Comparison of ENCODE assay signal across 37 mouse cellular contexts in the genomic region with DNA sequence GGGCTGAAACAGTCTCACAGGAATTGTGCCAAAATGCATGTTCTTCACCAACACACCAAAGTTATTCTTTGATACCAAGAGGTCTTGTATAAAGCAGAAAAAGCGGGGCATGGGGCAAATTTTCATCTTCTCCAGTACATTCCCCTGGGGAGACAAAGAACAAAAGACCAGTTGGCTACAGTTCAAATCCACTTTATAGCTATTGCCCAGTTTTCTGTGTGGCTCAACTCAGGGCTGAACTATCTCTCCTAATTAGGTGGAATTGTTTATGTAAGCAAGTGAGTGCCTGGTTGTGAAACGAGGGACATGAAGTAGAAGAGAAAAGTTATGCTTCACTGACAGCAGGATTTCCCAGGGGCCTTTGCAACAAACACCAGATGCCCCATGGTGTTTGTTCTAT. TPM values are rescaled to one million over a fixed set of nuclear protein-coding genes. Genes with fewer than 3 reads are reported as not detected.
"Had no signal": no experiment of that assay in that cellular context is flagged by ENCODE, and none has a peak within 500 bp of the region (broad histone marks: within the 10 kb centered on the region; RNA-seq: fewer than 3 reads in every experiment).

No protein-coding gene starts in this region.

- DNase-seq: left cerebral cortex, postnatal 4 days; liver; liver, embryonic 13.5 days; liver, postnatal 0 days; lung, adult 18-20 months; lung, adult 2 months; lung, embryonic 14.5 days; lung, postnatal 10 days; lung, postnatal 14 days; lung, postnatal 36 days; lung, postnatal 4 days; midbrain, embryonic 14.5 days had no signal

- H3K4me3 ChIP-seq: limb, embryonic 10.5 days; limb, embryonic 12.5 days; limb, embryonic 13.5 days; limb, embryonic 15.5 days; liver, embryonic 12.5 days; liver, embryonic 13.5 days; liver, embryonic 15.5 days; lung, embryonic 15.5 days; megakaryocyte, embryonic 14.5 days; midbrain, embryonic 10.5 days; midbrain, embryonic 12.5 days; midbrain, embryonic 13.5 days; midbrain, embryonic 15.5 days; myocyte had no signal

- ATAC-seq: liver, embryonic 12.5 days; liver, postnatal 0 days; midbrain, embryonic 13.5 days; midbrain, embryonic 15.5 days; midbrain, embryonic 16.5 days had no signal

- H3K27me3 ChIP-seq: limb, embryonic 12.5 days; limb, embryonic 13.5 days; limb, embryonic 15.5 days; liver, embryonic 12.5 days; liver, embryonic 13.5 days; liver, embryonic 15.5 days; lung, embryonic 15.5 days; megakaryocyte, embryonic 14.5 days; midbrain, embryonic 12.5 days; midbrain, embryonic 13.5 days; midbrain, embryonic 15.5 days had no signal

- H3K4me2 ChIP-seq: limb, embryonic 12.5 days; limb, embryonic 13.5 days; limb, embryonic 15.5 days; liver, embryonic 11.5 days; liver, embryonic 12.5 days; liver, embryonic 13.5 days; liver, embryonic 15.5 days; lung, embryonic 14.5 days; lung, embryonic 15.5 days; midbrain, embryonic 11.5 days; midbrain, embryonic 12.5 days; midbrain, embryonic 13.5 days; midbrain, embryonic 15.5 days had no signal

- H3K9ac ChIP-seq: limb, embryonic 12.5 days; limb, embryonic 13.5 days; limb, embryonic 15.5 days; liver, embryonic 12.5 days; liver, embryonic 13.5 days; liver, embryonic 14.5 days; liver, embryonic 15.5 days; liver, postnatal 0 days; lung, embryonic 14.5 days; lung, embryonic 15.5 days; midbrain, embryonic 12.5 days; midbrain, embryonic 13.5 days; midbrain, embryonic 15.5 days had no signal

- H3K36me3 ChIP-seq: limb, embryonic 10.5 days; limb, embryonic 12.5 days; limb, embryonic 13.5 days; limb, embryonic 15.5 days; liver, embryonic 12.5 days; liver, embryonic 13.5 days; liver, embryonic 15.5 days; lung, embryonic 15.5 days; midbrain, embryonic 10.5 days; midbrain, embryonic 12.5 days; midbrain, embryonic 13.5 days; midbrain, embryonic 15.5 days had no signal

- H3K27ac ChIP-seq: limb, embryonic 10.5 days; limb, embryonic 12.5 days; limb, embryonic 13.5 days; limb, embryonic 15.5 days; liver, embryonic 12.5 days; liver, embryonic 13.5 days; liver, embryonic 14.5 days; liver, embryonic 15.5 days; lung, embryonic 15.5 days; macrophage; midbrain, embryonic 10.5 days; midbrain, embryonic 12.5 days; midbrain, embryonic 13.5 days; midbrain, embryonic 15.5 days had no signal

- H3K9me3 ChIP-seq: limb, embryonic 10.5 days; limb, embryonic 12.5 days; limb, embryonic 15.5 days; liver, embryonic 15.5 days; lung, embryonic 15.5 days; megakaryocyte, embryonic 14.5 days had no signal

- H3K4me1 ChIP-seq: limb, embryonic 10.5 days; limb, embryonic 12.5 days; limb, embryonic 13.5 days; limb, embryonic 15.5 days; liver, embryonic 12.5 days; liver, embryonic 13.5 days; liver, embryonic 15.5 days; lung, embryonic 15.5 days; megakaryocyte, embryonic 14.5 days; midbrain, embryonic 10.5 days; midbrain, embryonic 12.5 days; midbrain, embryonic 13.5 days; midbrain, embryonic 15.5 days had no signal

RNA-seq across cellular contexts. Expression of gene Gm13124, which starts 3.7 kb away (rescaled TPM):
- polyA plus RNA-seq: limb, embryonic 10.5 days; limb, embryonic 11.5 days; limb, embryonic 12.5 days; limb, embryonic 13.5 days; limb, embryonic 14.5 days; limb, embryonic 15.5 days; liver, adult 2 months; liver, embryonic 11.5 days; liver, embryonic 12.5 days; liver, embryonic 13.5 days; liver, embryonic 14.5 days; liver, embryonic 15.5 days; liver, embryonic 16.5 days; liver, postnatal 0 days; lung, adult 2 months; lung, embryonic 14.5 days; lung, embryonic 15.5 days; lung, embryonic 16.5 days; macrophage; midbrain, embryonic 10.5 days; midbrain, embryonic 11.5 days; midbrain, embryonic 12.5 days; midbrain, embryonic 13.5 days; midbrain, embryonic 14.5 days; midbrain, embryonic 15.5 days; midbrain, embryonic 16.5 days; midbrain, postnatal 0 days; myocyte; neural tube, embryonic 11.5 days had no signal

RNA-seq across cellular contexts. Expression of gene 9430007A20Rik, which starts 41.6 kb away (rescaled TPM):
- polyA plus RNA-seq: limb, embryonic 10.5 days; limb, embryonic 11.5 days; limb, embryonic 12.5 days; limb, embryonic 13.5 days; limb, embryonic 14.5 days; limb, embryonic 15.5 days; liver, adult 2 months; liver, embryonic 11.5 days; liver, embryonic 12.5 days; liver, embryonic 13.5 days; liver, embryonic 14.5 days; liver, embryonic 15.5 days; liver, embryonic 16.5 days; liver, postnatal 0 days; lung, adult 2 months; lung, embryonic 14.5 days; lung, embryonic 15.5 days; lung, embryonic 16.5 days; macrophage; midbrain, embryonic 10.5 days; midbrain, embryonic 11.5 days; midbrain, embryonic 12.5 days; midbrain, embryonic 13.5 days; midbrain, embryonic 14.5 days; midbrain, embryonic 15.5 days; midbrain, embryonic 16.5 days; midbrain, postnatal 0 days; myocyte; neural tube, embryonic 11.5 days had no signal

RNA-seq across cellular contexts. Expression of gene Aadacl4, which starts 52.3 kb away (rescaled TPM):
- polyA plus RNA-seq: limb, embryonic 10.5 days; limb, embryonic 11.5 days; limb, embryonic 12.5 days; limb, embryonic 13.5 days; limb, embryonic 14.5 days; limb, embryonic 15.5 days; liver, adult 2 months; liver, embryonic 11.5 days; liver, embryonic 12.5 days; liver, embryonic 13.5 days; liver, embryonic 14.5 days; liver, embryonic 15.5 days; liver, embryonic 16.5 days; liver, postnatal 0 days; lung, adult 2 months; lung, embryonic 14.5 days; lung, embryonic 15.5 days; lung, embryonic 16.5 days; macrophage; midbrain, embryonic 10.5 days; midbrain, embryonic 11.5 days; midbrain, embryonic 12.5 days; midbrain, embryonic 13.5 days; midbrain, embryonic 14.5 days; midbrain, embryonic 15.5 days; midbrain, embryonic 16.5 days; midbrain, postnatal 0 days; myocyte; neural tube, embryonic 11.5 days had no signal
